Mouse (Mus musculus) urinary bladder, postnatal 36 days (tissue): ENCODE results near the gene Tnnc1.

Source experiments
- DNase-seq, 2 experiments: peaks; one replicate each; pipeline ENCODE4 v3.0.0; 2022; ENCODE audit warnings: low spot score in 2 of 2, mixed read lengths in 1 of 2

Gene Tnnc1

DNA sequence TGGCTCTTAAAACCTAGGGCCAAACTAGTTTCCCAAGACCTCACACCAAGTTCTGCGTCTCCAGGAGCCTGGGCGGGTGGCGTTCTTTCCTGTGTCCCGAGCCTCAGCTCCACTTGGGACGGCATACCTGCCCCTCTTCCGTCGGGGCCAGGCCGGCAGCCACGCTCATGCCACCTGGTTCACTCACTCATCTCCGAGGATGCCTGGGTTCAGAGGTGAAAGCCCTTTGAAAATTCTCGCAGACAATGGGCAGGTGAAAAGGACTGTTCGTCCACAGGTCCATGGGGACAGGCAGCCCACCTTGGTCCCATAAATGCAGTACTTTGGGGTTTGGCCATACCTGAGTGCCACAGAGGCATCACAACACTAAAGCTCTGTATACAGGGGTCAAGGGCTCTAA lies 23.9 kb upstream of the Tnnc1 start:
- DNase-seq: no peak

DNA sequence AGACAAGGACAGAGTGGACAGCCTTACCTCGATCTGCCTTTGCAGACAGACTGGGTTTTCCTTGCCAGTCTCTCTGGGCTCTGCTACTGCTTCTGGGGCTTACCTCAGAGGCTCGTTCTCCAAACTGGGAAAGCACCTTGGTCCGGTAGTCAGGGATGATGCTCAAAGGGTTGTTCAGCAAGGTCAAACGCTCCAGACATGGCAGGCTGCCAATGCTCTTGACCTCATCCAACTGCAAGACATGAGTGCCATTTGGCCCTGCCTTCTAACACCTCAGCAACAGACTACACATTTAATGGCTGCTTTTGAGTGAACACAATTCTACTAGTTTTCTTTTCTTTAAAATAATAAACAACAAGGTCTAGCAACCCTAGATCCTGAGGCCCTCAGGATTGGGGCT lies 21.5 kb upstream of the Tnnc1 start:
- DNase-seq: no peak

- DNase-seq: no peak
Observed at GRCm38 (mm10) chr14:31188771-31189181, 19.3 kb upstream of the Tnnc1 start.

DNA sequence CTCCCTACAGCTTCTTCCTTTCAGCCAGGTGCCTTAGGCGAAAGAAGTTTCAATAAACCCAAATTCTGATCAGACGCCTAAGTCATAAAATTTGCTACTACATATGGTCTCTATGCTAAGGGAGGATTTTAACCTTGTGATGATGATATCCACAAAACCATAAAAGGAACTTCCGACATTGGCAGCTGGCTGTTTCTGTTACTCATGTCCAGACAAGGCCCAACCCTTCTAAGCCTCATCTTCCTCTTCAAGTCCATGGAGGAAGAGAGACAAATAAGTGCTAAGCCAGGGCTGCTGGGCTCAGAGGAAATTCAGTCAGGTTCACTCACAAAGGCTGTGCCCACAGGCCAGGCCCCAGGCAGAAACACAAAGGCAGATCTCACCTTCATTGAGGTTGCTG lies 18.8 kb upstream of the Tnnc1 start:
- no peak for DNase-seq

- no peak for DNase-seq
Observed at GRCm38 (mm10) chr14:31191936-31192335, 16.2 kb upstream of the Tnnc1 start.

- DNase-seq: no peak
Observed at GRCm38 (mm10) chr14:31193791-31194190, 14.3 kb upstream of the Tnnc1 start.

- DNase-seq: no peak
Observed at GRCm38 (mm10) chr14:31194441-31194840, 13.7 kb upstream of the Tnnc1 start.

- DNase-seq: peak in 1 of 2 experiments; percentile 85
Observed at GRCm38 (mm10) chr14:31194891-31195513, 13.1 kb upstream of the Tnnc1 start.

GRCm38 (mm10) chr14:31195521-31195920 lies 12.6 kb upstream of the Tnnc1 start:
- no peak for DNase-seq

- DNase-seq: no peak
Observed at GRCm38 (mm10) chr14:31195968-31196367, 12.1 kb upstream of the Tnnc1 start.

DNA sequence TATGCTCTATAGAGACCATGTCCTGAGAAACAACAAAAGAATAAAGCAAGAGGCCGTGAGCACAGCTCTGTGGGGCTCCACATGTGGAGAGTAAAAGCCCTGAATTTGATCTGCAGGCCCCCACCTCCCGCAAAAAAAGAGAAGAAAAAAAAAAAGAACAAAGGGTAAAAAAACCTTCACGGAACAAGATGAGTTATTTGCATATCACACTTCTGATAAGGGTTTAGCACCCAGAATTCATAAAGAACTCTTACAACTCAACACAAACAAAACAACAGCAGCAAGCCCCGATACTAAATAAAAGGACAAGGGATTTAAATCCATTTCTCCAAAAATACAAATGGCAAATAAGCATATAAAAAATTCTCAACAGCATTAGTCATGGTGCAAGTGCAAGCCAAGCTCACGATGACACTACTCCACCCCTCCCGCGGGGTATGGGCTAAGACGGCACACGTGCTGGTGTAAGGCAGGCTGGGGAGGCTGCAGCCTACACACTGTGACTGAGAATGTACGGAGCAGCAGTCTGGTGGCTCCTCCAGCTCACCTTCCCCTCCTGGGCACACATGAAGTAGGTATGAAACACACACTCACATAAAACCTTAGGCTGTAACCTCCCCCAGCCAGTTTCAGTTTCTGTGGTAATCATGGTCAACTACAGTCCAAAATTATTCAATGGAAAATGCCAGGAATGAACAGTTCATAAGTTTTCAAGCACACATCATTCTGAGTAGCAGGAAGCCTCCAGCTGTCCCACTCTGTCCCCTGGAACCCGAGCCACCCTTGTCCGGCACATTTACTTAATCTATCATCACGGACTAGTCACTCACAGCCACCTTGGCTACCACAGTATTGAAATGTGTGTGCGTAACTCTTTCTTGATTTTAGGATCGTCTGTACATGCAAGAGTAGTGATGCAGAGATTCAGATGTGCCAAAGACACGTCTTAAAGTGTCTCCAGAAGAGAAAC lies 10.3 kb upstream of the Tnnc1 start:
- DNase-seq: peak; percentile 33 to 63

DNA sequence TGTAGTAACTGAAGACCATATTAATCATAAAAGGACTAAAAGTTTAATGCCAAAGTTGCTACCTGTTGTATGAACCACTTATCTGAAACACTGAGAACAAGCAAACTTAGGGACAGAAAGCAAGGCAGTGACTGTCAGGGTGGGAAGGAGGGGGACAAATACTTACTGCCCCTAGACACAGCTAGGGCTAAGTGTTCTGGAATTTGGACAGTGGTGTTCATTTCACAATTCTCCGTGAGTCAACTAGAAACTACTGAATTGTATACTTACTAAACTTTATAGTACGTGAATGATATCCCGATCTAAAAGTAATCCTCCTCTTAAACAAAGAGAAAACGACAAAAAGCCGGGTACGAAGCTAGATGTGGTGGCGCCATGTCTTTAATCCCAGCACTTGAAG lies 8.5 kb upstream of the Tnnc1 start:
- DNase-seq: no peak

DNA sequence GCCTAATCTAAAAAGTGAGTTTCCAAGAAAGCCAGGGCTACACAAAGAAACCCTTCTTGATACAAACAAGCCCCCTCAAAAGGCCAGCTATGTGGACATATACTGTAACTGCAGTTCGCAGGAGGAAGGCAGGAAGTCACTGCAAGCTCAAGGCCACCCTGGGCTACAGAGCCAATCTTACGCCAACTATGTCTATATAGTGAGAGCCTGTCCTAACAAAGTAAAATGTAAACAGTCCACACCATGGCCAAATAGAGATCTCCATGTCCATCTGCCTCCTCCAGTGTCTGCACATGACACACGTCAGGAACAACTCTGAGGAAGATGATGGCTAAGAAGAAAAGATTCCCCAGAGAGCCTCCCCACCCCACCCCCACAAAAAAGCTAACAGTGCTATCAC lies 8.1 kb upstream of the Tnnc1 start:
- DNase-seq: no peak

- no peak for DNase-seq
Observed at GRCm38 (mm10) chr14:31204844-31205243, 3.3 kb upstream of the Tnnc1 start.

DNA sequence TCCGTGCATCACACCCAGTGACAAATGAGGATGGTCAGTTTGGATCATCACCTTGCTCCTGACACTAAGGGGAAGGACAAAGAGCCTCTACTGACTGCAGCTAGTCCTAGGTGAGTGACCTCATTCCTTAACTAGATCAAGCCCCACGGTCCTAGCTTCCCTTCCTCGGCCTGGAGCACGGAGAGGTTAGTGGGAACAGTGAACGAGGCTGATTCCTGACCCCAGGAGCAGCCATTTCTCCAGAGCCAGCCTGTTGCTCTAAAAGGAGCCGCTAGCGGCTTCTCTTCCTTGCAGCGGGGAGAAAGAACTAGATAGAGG lies 2.9 kb upstream of the Tnnc1 start:
- DNase-seq: no peak

- peak in 1 of 2 experiments; percentile 40 for DNase-seq
Observed at GRCm38 (mm10) chr14:31205562-31206467, 2.3 kb upstream of the Tnnc1 start.

GRCm38 (mm10) chr14:31206472-31206981 lies 1.6 kb upstream of the Tnnc1 start:
- peak; percentile 88 to 95 for DNase-seq

- DNase-seq: no peak
Observed at GRCm38 (mm10) chr14:31207070-31207830, 862 bp upstream of the Tnnc1 start.

DNA sequence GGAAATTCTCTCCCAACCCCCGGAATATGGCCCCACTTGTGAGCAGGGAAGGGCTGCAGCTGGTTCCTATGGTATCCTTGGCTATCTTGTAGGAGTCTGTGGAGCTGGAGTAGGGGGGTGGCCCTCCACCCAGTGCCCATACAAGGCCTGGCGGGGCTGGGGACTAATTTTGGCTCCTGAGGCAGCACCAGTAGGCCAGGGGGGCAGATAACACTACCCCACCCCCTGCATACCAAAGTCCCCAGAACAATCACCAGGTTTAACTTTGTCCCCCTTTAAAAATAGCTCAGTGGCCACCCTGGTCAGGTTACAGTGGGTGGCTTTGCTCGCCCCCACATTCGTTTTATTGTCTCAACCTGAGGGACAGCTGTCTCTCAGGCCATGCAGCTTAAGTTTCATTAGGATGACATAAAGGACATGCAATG lies 1.0 kb downstream of the Tnnc1 start:
- DNase-seq: no peak

DNA sequence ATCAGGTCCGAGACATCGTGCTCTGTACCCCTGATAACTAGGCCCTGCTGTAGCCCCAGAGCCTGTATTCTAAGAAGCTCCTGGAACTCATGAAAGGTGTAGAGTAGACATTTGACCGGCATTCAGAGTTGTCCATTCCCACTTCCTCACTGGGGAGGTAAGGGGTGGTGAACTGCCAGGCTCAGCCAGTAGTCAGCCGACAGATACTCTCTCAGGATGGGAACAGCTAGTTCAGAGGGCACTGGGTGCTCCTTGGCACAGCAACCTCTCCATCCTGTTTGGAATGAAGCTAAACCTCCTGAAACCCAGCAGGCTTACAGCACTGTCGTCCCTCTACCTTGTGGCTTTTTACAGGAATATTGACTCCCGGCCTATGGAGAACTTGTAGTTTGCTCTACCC lies 3.7 kb downstream of the Tnnc1 start:
- DNase-seq: no peak

GRCm38 (mm10) chr14:31212499-31212898 lies 4.4 kb downstream of the Tnnc1 start:
- no peak for DNase-seq
